In genomic region chr1:134298636-134299411, GRCm38 (mm10) we compare ENCODE assay signal across 9 mouse cellular contexts. TPM values are rescaled to one million over a fixed set of nuclear protein-coding genes. Genes with fewer than 3 reads are reported as not detected.
DNase-seq lines count a peak whose midpoint lies in the region; ATAC-seq lines count a peak whose summit lies in the region.
"Had no signal": no experiment of that assay in that cellular context is flagged by ENCODE, and none has a peak within 500 bp of the region (broad histone marks: within the 10 kb centered on the region; RNA-seq: fewer than 3 reads in every experiment).

No protein-coding gene starts in this region.

- ATAC-seq in hindbrain, embryonic 11.5 days (ENCODE audit: low FRiP score), result peak; percentile 65
- no peak for ATAC-seq in liver, embryonic 15.5 days (ENCODE audit: insufficient read depth)
- peak; percentile 52 for ATAC-seq in neural tube, embryonic 15.5 days (ENCODE audit: low FRiP score)

- H3K9me3 ChIP-seq in forebrain, embryonic 10.5 days, result no peaks in the 10 kb centered on the region; the same call in 1 of the 2 replicates
- H3K9me3 ChIP-seq in hindbrain, embryonic 11.5 days (ENCODE audit: control insufficient read depth, low read length), result no peaks in the 10 kb centered on the region
- no peaks in the 10 kb centered on the region for H3K9me3 ChIP-seq in liver, embryonic 15.5 days (replicated peaks)
- H3K9me3 ChIP-seq in neural tube, embryonic 15.5 days (replicated peaks), result no peaks in the 10 kb centered on the region

- H3K4me1 ChIP-seq in forebrain, embryonic 10.5 days, result peaks cover 31% of the 10 kb centered on the region
- H3K4me1 ChIP-seq in hindbrain, embryonic 11.5 days (replicated peaks; ENCODE audit: control insufficient read depth, insufficient read depth, low read length), result no peaks in the 10 kb centered on the region
- H3K4me1 ChIP-seq in liver, embryonic 15.5 days (replicated peaks), result peaks cover 18% of the 10 kb centered on the region
- peaks cover 29% of the 10 kb centered on the region for H3K4me1 ChIP-seq in neural tube, embryonic 15.5 days

- H3K27me3 ChIP-seq in forebrain, embryonic 10.5 days (ENCODE audit: poor library complexity, severe bottlenecking), result peaks cover 50% of the 10 kb centered on the region
- peaks cover 17% of the 10 kb centered on the region; the same call in 1 of the 2 replicates for H3K27me3 ChIP-seq in hindbrain, embryonic 11.5 days (ENCODE audit: control insufficient read depth, insufficient read depth, low read length)
- peaks cover 41% of the 10 kb centered on the region for H3K27me3 ChIP-seq in liver, embryonic 15.5 days
- peaks cover 26% of the 10 kb centered on the region for H3K27me3 ChIP-seq in neural tube, embryonic 15.5 days (replicated peaks)

- 4% methylated on average over 50 of the region's 59 CpGs for WGBS in forebrain, embryonic 10.5 days
- whole genome bisulfite sequencing in hindbrain, embryonic 11.5 days, result 6% methylated on average over 54 of the region's 59 CpGs
- 11% methylated on average over 52 of the region's 59 CpGs for WGBS in liver, embryonic 15.5 days (ENCODE audit: insufficient replicate concordance)
- WGBS in neural tube, embryonic 15.5 days, result 4% methylated on average over 40 of the region's 59 CpGs

- peak overlapping the region; percentile 65 for H3K4me3 ChIP-seq in forebrain, embryonic 10.5 days
- H3K4me3 ChIP-seq in hindbrain, embryonic 11.5 days (ENCODE audit: low read depth, low read length), result peak overlapping the region; percentile 53
- peak overlapping the region; percentile 42 for H3K4me3 ChIP-seq in liver, embryonic 15.5 days (replicated peaks)
- peak overlapping the region; percentile 40 for H3K4me3 ChIP-seq in neural tube, embryonic 15.5 days (replicated peaks)

- H3K9ac ChIP-seq in hindbrain, embryonic 11.5 days (ENCODE audit: low read depth, low read length), result peak overlapping the region; percentile 66
- H3K9ac ChIP-seq in liver, embryonic 15.5 days, result peak overlapping the region; percentile 11; the same call in 1 of the 2 replicates
- peak overlapping the region; percentile 45 for H3K9ac ChIP-seq in neural tube, embryonic 15.5 days (replicated peaks)

- peak overlapping the region; percentile 93 for H3K4me2 ChIP-seq in hindbrain, embryonic 11.5 days (replicated peaks; ENCODE audit: low read depth, low read length)
- H3K4me2 ChIP-seq in liver, embryonic 15.5 days, result peak overlapping the region; percentile 71
- peak overlapping the region; percentile 82 for H3K4me2 ChIP-seq in neural tube, embryonic 15.5 days

- H3K27ac ChIP-seq in forebrain, embryonic 10.5 days, result peak overlapping the region; percentile 81
- H3K27ac ChIP-seq in hindbrain, embryonic 11.5 days (ENCODE audit: low read depth, low read length), result no peak overlapping the region
- no peak overlapping the region for H3K27ac ChIP-seq in liver, embryonic 15.5 days (replicated peaks)
- no peak overlapping the region for H3K27ac ChIP-seq in neural tube, embryonic 15.5 days (replicated peaks)

- peak; percentile 57 for DNase-seq in gastrocnemius, postnatal 10 days
- no peak for DNase-seq in gastrocnemius, adult 18-20 months (ENCODE audit: low spot score)
- DNase-seq in adrenal gland, postnatal 14 days, result peak; percentile 61
- peak; percentile 57 for DNase-seq in forebrain, embryonic 10.5 days (ENCODE audit: extremely low spot score, low spot score)
- peak; percentile 60 for DNase-seq in hindbrain, embryonic 11.5 days (ENCODE audit: low spot score)
- no peak for DNase-seq in frontal cortex, postnatal 14 days (ENCODE audit: low spot score in 2 of 2)

- no peaks in the 10 kb centered on the region for H3K36me3 ChIP-seq in forebrain, embryonic 10.5 days (replicated peaks)
- no peaks in the 10 kb centered on the region for H3K36me3 ChIP-seq in hindbrain, embryonic 11.5 days (ENCODE audit: control insufficient read depth, insufficient read depth, low read length)
- no peaks in the 10 kb centered on the region for H3K36me3 ChIP-seq in liver, embryonic 15.5 days (replicated peaks)
- H3K36me3 ChIP-seq in neural tube, embryonic 15.5 days, result no peaks in the 10 kb centered on the region

RNA-seq across cellular contexts. Expression of gene Myog, which starts 9.0 kb away (rescaled TPM):
- total RNA-seq in gastrocnemius, postnatal 10 days (2021), result 100 to 1,000 TPM; 135 to 142 TPM
- total RNA-seq in gastrocnemius, adult 18-20 months (2021), result 10 to 100 TPM; 10.4 to 18.9 TPM
- not detected in 2 replicates for total RNA-seq in adrenal gland, postnatal 14 days (2021)
- polyA plus RNA-seq in forebrain, embryonic 10.5 days (2016; fragmentation: Nextera tagmentation; extraction: Ambion mirVana), result not detected in 2 replicates
- polyA plus RNA-seq in hindbrain, embryonic 11.5 days (2014; fragmentation: Nextera tagmentation; extraction: Ambion mirVana), result 5.5 and 12.2 TPM in 2 replicates
- 5.1 and 6.8 TPM in 2 replicates for polyA plus RNA-seq in liver, embryonic 15.5 days (2015; fragmentation: Nextera tagmentation; extraction: Ambion mirVana)
- polyA plus RNA-seq in neural tube, embryonic 15.5 days (2015; fragmentation: Nextera tagmentation; extraction: Ambion mirVana), result 7.1 and 9.9 TPM in 2 replicates
- polyA plus RNA-seq: large intestine, adult 2 months had no signal

RNA-seq across cellular contexts. Expression of gene Ppfia4, which starts 33.9 kb away (rescaled TPM):
- total RNA-seq in gastrocnemius, postnatal 10 days (2021), result 10 to 100 TPM; 11.2 to 13.7 TPM
- under 1 TPM; 0.21 to 0.43 TPM for total RNA-seq in gastrocnemius, adult 18-20 months (2021)
- total RNA-seq in adrenal gland, postnatal 14 days (2021), result 0.67 and 1.6 TPM in 2 replicates
- 1.6 and 2.1 TPM in 2 replicates for polyA plus RNA-seq in forebrain, embryonic 10.5 days (2016; fragmentation: Nextera tagmentation; extraction: Ambion mirVana)
- 1.9 and 2.1 TPM in 2 replicates for polyA plus RNA-seq in hindbrain, embryonic 11.5 days (2014; fragmentation: Nextera tagmentation; extraction: Ambion mirVana)
- polyA plus RNA-seq in liver, embryonic 15.5 days (2015; fragmentation: Nextera tagmentation; extraction: Ambion mirVana), result 1.8 and 2.1 TPM in 2 replicates
- 29.1 and 31.6 TPM in 2 replicates for polyA plus RNA-seq in neural tube, embryonic 15.5 days (2015; fragmentation: Nextera tagmentation; extraction: Ambion mirVana)

Comparison
In these comparisons a context has a peak if more than half of its experiments do, and no peak if none do; other contexts are left out.
1. DNase-seq: peak in gastrocnemius, postnatal 10 days (single experiment), adrenal gland, postnatal 14 days (single experiment), forebrain, embryonic 10.5 days (single experiment) and hindbrain, embryonic 11.5 days (single experiment); none in gastrocnemius, adult 18-20 months (single experiment) and frontal cortex, postnatal 14 days (0 of 2).
2. H3K9ac ChIP-seq: peak in every context shown above with its lines; median percentile 66 in hindbrain, embryonic 11.5 days; 45 in neural tube, embryonic 15.5 days; 11 in liver, embryonic 15.5 days.
3. Peak in every context shown above with its lines, with median percentiles within 50 percentile points of each other: H3K4me3 ChIP-seq and H3K4me2 ChIP-seq.